Mouse (Mus musculus): ENCODE measurements at regions not wholly inside any gene's neighbourhood (a gene's known extent, or its start where the extent isn't known, plus 50 kb on each side); places are given as distances from the start of the nearest gene placed in this dataset.

DNA sequence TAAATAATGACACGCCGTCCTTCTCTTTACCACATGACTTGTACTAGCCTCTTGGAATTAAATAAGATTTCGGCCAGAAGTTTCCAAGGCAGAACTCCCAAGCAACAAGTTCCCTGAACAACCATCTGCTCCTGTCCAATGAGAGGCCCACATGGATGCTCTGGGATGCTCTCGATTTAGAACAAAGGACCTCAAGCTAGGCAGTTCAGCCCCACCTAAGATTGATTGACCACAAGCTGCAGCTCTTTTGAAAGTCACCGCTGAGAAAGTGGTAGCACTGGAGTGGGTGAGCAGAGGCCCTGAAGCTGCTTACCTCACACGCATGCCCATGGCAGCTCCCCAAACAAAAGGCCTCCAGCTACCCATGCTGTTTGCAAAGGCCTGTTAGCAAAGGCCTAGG, 73.1 kb upstream of the Eomes start:
- DNase-seq (ENCODE audit: low read depth in 2 of 2, low spot score in 2 of 2) = no peak

DNA sequence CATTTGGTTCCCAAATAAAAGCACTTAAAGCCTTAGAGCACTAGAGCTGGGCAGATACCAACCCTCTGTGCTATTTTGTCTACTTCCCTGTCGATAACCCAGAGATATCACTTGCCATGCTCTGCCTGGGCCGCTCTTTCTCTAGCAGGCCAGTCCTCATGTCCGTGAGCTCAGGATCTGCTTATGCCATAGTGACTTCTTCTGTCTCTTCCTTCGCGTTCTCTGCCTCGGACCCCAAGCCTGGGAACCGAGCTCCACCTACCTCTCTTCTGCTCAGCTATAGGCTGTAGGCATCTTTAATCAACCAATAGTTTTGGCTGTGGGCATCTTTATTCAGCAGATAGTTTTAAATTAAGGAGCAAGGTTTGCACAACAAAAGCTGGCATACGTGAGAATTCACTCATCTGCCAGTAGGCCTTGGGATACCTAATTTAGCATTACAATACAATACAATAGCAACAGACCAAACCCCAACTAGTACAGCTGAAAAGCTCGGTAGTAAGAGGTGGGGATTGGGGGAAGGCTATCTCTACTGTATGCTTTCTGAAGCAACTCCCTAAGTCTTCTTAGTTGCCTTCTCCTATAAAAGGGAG, 72.0 kb upstream of the Eomes start:
- DNase-seq (ENCODE audit: low read depth in 2 of 2, low spot score in 2 of 2) = no peak

GRCm38 (mm10) chr9:118416032-118416431, 62.0 kb upstream of the Eomes start:
- no peak for DNase-seq (ENCODE audit: low read depth in 2 of 2, low spot score in 2 of 2)

DNA sequence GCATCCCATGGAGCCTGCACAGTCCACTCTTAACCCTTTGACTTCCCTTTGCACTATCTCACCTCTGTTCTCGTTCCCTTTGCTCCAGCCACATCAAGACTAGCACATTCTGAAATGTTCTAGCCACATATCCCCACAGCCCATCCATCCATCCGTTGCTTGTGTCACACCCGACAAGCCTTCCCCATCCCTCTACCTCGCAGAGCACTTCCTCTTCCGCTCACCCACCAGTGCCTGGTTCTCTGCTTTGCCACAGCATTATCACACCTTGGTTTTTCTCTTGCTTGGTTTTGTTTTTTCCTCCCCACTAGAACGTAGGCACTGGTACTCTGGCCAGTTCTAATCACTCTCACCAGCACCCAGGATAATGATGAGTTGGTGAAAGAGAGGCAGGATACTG, 61.5 kb upstream of the Eomes start:
- no peak for DNase-seq (ENCODE audit: low read depth in 2 of 2, low spot score in 2 of 2)

GRCm38 (mm10) chr9:118424344-118424743, 53.7 kb upstream of the Eomes start:
- DNase-seq (ENCODE audit: low read depth in 2 of 2, low spot score in 2 of 2) = no peak
